Mouse (Mus musculus) WW6 (cell line): ENCODE data around the gene Utp15.
A peak's percentile ranks its signal among the peaks of the same experiment; 100 is the strongest.

ENCODE experiments used
- DNase-seq: peaks from one replicate; pipeline ENCODE4 v3.0.0-alpha.2; 2013; ENCODE audit warnings: low read depth, low spot score

Utp15 gene

GRCm38 (mm10) chr13:98262636-98263457 lies at the start of gene Utp15, which contains the start of gene Ankra2:
Utp15 (minus strand) TSS chr13:98263041.
Ankra2 (plus strand) TSS chr13:98263074.
- DNase-seq, result peak; percentile 97

DNA sequence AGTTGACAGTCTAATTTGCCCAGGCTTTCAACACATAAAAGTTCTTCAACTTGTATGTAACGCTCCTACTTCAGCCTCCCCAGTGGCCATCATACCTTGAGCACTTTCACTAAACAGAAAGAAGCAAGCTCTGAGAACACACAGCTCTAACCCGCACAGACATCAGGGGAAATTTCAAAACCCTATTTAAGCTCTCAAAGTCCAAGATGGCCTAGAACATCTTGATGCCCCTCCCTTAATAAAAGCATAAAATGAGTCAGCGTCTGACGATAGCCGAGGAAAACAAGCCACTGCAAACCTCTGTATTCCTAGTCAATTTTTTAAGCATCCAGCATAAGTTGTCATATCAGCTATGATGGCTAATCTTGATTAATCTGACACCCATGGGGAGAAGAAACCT lies 48.8 kb upstream of the Utp15 start:
- DNase-seq, result no peak

DNA sequence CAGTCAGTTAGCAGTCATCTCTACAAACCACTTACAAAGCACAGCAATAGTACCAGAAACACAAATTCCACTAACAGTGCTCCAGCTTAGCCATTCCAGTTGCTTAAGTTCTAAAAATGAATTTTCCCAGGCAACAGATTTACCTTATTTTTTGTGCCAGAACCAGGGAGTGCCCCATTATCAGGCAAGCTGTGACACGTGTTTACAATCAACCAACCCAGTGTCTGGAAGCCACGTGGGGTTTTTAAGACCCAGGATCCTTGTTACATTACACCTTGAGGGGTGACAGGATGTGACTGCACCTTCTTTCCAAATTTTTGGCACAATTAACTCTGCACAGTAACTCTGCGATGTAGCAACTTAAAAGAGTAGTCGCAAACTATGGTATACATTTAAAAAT lies 45.9 kb upstream of the Utp15 start:
- DNase-seq, result no peak

GRCm38 (mm10) chr13:98308004-98308403 lies 45.2 kb upstream of the Utp15 start:
- DNase-seq, result no peak

GRCm38 (mm10) chr13:98306852-98307475 lies 44.1 kb upstream of the Utp15 start:
- DNase-seq, result no peak

GRCm38 (mm10) chr13:98306393-98306792 lies 43.6 kb upstream of the Utp15 start:
- DNase-seq, result no peak

GRCm38 (mm10) chr13:98305257-98305656 lies 42.4 kb upstream of the Utp15 start:
- DNase-seq, result no peak

DNA sequence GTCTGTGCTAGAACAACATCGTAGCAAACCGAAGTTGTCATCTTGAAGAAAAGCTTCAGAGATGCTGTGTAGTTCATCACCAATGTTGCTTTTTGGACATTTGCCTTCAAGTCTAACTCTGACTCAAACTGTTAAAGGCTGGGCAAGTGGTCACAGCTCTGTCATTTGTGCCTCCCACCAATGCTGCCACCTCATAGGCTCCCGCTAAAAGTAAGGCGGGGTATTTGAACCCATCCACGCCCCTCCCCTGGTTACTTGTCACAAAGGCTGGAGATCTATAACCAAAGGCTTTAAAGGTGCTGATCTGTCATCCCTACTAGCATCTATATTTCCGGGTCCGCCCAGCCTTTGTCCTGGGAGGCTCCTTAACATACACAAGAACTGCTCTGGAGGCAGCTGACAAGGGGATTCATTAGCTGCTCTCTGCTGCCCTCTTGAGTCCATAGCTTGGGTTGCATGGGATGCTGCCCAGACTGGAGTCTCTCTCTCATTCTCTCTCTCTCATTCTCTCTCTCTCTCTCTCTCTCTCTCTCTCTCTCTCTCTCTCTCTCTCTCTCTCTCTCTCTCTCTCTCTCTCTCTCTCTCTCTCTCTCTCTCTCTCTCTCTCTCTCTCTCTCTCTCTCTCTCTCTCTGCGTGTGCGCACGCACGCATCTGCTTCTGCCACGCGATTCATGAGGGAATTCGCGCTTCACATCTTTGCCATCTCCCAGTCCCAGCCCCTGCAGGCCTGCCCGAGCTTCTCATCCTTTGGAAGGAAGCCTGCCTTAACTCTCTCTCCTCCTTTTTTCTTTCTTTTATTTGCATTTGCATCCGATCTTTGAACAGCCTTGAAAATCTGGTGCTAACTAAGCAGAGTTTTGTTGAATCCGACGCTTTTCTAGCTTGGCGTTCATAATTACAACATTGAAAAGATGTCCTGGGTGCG lies 36.3 kb upstream of the Utp15 start:
- DNase-seq, result peak; percentile 85

GRCm38 (mm10) chr13:98297883-98298482 lies 35.1 kb upstream of the Utp15 start:
- no peak for DNase-seq

DNA sequence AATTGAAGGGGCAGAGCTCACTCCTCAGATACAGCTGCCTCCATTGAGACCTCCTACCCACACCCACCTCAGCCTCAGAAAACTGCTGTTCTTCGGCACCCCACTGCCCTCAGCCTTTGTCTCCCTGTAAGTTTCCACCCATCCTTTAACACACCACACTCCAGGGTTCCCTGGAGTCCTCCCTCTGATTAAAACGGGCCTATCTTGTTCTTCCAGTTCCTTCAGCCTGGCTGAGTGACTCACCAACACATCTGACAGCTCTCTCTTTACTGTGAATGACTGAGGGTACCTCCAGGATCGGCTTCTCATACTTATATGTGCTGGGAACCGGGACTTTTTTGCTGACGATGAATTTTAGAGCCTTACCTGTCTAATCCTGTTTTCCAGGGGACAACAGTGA lies 33.2 kb upstream of the Utp15 start:
- no peak for DNase-seq

DNA sequence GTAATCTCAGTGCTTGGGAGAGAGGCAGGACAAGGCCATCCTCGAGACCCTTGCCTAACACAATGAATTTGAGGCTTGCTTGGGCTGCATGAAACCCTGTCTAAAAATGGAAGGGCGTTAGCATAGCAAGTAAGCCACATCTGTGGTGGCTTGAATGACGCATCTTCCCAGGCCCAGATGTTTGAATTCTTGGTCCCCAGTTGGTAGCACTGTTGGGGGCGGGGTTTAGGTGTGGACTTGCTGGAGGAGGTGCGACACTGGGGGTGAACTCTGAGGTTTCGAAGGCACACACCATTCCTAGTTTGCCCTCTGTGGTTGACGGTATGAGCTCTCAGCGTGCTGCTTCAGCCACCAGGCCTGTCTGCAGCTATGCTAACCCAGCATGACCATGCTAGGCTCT lies 28.9 kb upstream of the Utp15 start:
- DNase-seq, result no peak

- DNase-seq, result no peak
Measured at GRCm38 (mm10) chr13:98290719-98291118, 27.9 kb upstream of the Utp15 start.

DNA sequence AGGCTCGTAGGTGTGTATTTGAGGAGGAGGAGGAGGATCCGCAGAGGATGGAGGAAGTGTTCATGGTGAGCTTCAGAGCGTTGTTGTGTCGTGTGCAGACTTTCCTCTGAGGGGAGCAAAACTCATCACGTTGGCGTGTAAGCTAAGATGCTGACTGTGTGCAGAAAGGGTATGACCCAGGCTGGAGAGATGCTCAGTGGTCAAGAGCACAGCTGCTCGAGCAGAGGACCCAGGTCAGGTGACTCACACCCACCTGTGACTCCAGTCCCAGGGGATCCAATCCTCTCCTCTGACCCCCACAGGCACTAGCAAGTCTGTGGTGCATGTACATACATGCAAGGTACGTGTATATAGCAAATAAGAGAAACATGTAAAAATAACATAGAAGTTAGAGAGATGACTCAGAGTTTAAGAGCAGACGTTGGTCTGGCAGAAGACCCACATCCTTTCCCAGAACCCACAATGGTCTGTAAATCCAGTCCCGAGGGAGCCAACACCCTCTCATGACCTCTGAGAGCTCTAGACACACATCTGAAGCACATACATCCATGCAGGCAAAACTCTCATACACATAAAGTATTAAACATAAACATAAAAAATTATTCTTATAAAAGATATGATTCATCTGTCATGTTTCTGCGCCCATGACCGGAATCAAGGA lies 18.3 kb upstream of the Utp15 start:
- DNase-seq, result no peak

DNA sequence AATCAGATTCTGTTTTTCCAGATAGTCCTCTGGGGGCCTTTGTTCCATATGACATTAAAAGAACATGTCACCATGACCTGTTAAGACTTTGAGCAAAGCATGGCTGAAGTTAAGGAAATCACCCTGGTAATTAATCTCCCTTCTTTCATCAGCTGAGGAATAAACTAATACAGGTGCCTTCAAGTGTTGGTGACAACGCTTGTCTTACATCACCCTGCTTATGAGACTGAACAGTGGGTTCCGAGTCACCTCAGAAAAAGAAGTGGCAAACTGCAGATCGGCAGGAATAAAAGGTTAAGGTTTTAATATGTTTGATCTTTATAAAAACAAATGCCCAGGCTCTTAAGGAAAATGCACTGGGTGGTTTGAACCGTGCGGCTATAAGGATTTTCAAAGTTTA lies 16.8 kb upstream of the Utp15 start, which contains the start of gene Gm21976:
Gene Gm21976 (plus strand): TSS at position 202 of the 400 bp plus-strand sequence.
- DNase-seq, result no peak

- no peak for DNase-seq
Measured at GRCm38 (mm10) chr13:98277501-98277900, 14.7 kb upstream of the Utp15 start.

GRCm38 (mm10) chr13:98276253-98276652 lies 13.4 kb upstream of the Utp15 start:
- DNase-seq, result no peak

DNA sequence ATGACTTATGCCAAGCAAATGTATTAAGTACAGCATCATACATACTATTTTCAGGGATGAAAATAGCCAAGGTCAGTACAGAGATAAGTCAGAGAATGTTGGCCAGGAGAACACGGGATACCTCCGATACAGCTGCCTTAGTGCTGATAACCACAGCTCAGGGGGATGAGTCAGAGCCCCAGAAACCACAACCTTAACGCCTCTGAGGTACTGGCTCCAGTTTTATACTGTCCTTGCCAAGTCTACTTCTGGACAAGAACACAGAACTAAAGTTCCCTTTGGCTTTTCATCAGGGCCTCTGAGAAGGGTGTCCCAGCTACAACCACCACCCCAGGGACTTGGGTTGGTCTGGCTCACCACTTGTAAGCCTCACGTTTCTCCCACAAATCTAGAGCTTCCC lies 12.8 kb upstream of the Utp15 start:
- DNase-seq, result no peak

- DNase-seq, result no peak
Measured at GRCm38 (mm10) chr13:98274023-98274422, 11.2 kb upstream of the Utp15 start.

DNA sequence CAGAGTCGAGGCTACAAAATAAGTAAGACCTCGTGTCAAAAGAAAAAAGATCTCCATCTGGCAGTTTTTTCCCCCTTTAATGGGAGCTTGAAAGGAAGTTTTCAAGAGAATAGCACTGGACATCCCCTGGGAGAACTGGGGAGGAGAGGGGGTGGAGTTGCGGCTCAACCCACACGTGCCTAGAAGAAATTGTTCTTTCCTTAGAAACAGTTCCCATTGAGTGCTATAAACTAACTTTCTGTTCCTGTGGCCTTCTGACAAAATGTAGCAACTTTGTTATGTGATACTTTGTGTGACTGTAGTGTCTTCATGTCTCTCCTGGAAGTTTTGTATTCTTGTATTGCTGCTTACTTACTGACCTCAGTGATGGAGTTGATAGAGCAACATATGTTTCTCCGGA lies 1.3 kb upstream of the Utp15 start:
- no peak for DNase-seq

GRCm38 (mm10) chr13:98263458-98263987 lies 682 bp upstream of the Utp15 start:
- DNase-seq, result no peak

- DNase-seq, result peak; percentile 31
Measured at GRCm38 (mm10) chr13:98254921-98255320, 7.9 kb downstream of the Utp15 start.
